Mouse (Mus musculus) CD4-positive, CD25-positive, alpha-beta regulatory T cell, adult 9 weeks (primary cell): ENCODE measurements around the gene Olfr346. TPM values are rescaled to one million over a fixed set of nuclear protein-coding genes. Genes with fewer than 3 reads are reported as not detected.

Experiments used
- polyA plus RNA-seq: library from polyadenylated mRNA; unstranded; fragments of 100-300 nt; shearing (Covaris generic); gene quantifications from one replicate; pipeline ENCODE4 v1.2.1, GENCODE M21; 2017

Gene Olfr346
- polyA plus RNA-seq = not detected

GRCm38 (mm10) chr2:36685488-36685887 lies at the start of gene Olfr346:
TSS of gene Olfr346 (plus strand) at chr2:36685788.

GRCm38 (mm10) chr2:36639741-36640140 lies 45.8 kb upstream of the Olfr346 start, which contains the start of gene Olfr345:
TSS of gene Olfr345 (plus strand) at chr2:36640041.

GRCm38 (mm10) chr2:36731602-36732001 lies 46.0 kb downstream of the Olfr346 start, which contains the start of gene Olfr347:
TSS of gene Olfr347 (plus strand) at chr2:36731902.

Other genes starting within 250 kb of the Olfr346 start
- gene Olfr340, start 233.2 kb upstream of the Olfr346 start, polyA plus RNA-seq = not detected
- gene Olfr341, start 203.3 kb upstream of the Olfr346 start, polyA plus RNA-seq = 0.05 TPM
- not detected for gene Olfr342, start 160.8 kb upstream of the Olfr346 start, polyA plus RNA-seq
- not detected for gene Olfr344, start 119.1 kb upstream of the Olfr346 start, polyA plus RNA-seq
- not detected for gene Olfr345, start 45.7 kb upstream of the Olfr346 start, polyA plus RNA-seq
- gene Olfr347, start 46.1 kb downstream of the Olfr346 start, polyA plus RNA-seq = not detected
- not detected for gene Olfr348, start 98.5 kb downstream of the Olfr346 start, polyA plus RNA-seq
- gene Olfr50, start 104.8 kb downstream of the Olfr346 start, polyA plus RNA-seq = 0.24 TPM
- gene Olfr3, start 131.2 kb downstream of the Olfr346 start, polyA plus RNA-seq = not detected
- gene Olfr350, start 160.5 kb downstream of the Olfr346 start, polyA plus RNA-seq = not detected
- gene Olfr351, start 176.9 kb downstream of the Olfr346 start, polyA plus RNA-seq = not detected
- gene Olfr352, start 182.7 kb downstream of the Olfr346 start, polyA plus RNA-seq = not detected
- not detected for gene Olfr353, start 207.1 kb downstream of the Olfr346 start, polyA plus RNA-seq
- not detected for gene Olfr354, start 219.9 kb downstream of the Olfr346 start, polyA plus RNA-seq
- gene Olfr355, start 243.1 kb downstream of the Olfr346 start, polyA plus RNA-seq = 0.20 TPM